Mouse (Mus musculus) kidney, postnatal 10 days (tissue): ENCODE measurements at regions not wholly inside any gene's neighbourhood (a gene's known extent, or its start where the extent isn't known, plus 50 kb on each side); places are given as distances from the start of the nearest gene placed in this dataset.
A peak's percentile ranks its signal among the peaks of the same experiment; 100 is the strongest.

Source experiments
- DNase-seq: peaks from one replicate; pipeline ENCODE4 v3.0.0; 2021; ENCODE audit warnings: mixed read lengths

DNA sequence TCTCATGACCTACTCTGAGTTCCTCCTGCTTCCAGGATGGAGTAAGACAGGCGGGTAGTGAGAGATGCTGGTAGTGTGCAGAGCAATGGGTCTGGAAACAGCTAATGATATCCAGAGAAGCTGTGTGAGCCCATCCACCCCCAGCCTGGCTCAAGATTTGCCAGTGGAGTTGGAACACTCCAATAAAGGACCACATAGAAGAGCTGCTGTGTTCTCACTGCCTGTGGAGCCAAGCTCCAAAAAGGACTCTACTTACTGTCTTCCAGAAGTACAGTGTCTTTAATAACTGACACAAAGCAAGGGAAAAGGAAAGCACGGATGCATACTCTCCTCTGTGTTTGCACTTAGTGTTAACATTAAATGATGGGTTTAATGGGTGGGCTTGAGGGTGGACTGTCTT, 138.0 kb upstream of the Dnajc19 start:
- no peak for DNase-seq

DNA sequence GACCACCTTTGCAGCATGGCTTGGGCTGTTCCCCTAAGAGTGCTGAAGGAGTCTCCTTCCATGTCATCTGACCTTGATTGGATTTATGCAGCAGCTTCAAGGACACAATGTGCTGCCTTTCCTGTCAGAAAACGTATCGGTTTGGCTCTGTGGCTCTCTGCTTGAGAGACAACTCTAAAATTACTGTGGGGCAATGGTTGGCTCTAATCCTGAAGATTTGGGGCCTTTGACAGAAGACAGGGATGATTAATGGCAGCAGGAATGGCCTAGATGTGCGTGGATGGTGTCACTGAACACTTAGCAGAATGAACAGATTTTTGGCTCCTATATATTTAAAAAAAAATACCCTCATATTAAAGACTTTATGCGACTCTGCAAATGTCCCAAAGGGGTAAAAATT, 136.8 kb upstream of the Dnajc19 start:
- DNase-seq: no peak

DNA sequence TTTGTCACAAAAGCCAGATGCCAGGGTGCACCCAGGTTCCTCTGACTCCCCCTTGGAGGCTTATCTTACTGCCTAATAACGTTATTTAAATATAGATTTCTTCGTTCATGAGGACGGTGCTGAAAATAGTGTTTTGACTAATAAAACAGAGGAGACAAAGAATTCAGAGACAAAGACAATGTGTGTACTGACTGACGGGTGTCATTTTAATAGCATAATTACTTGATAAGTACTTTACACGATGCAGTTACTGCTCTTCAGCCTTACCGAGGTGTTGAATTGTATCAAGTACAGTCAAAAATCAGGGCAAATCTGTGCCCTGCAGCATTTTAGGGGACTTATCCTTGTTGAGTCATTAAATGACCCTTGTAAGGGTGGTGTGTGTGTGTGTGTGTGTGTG, 133.1 kb upstream of the Dnajc19 start:
- no peak for DNase-seq

DNA sequence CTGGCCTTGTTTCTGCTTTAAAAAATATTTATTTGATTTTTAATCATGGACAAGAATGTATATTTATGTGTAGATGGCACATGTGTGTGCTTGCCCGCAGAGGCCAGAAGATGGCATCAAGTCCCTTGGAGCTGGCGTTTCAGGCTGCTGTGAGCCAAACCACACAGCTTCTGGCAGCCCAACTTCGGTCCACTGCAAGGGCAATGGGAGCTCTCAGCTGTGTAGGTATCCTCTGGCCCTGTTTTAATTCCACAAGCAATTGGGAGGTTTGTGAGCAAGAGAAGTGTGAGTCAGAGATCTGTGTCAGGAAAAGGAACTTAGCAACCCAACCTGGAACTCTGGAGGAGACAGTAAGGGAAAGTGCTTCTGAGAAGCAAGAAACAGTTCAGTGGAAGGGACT, 125.3 kb upstream of the Dnajc19 start:
- DNase-seq: no peak

DNA sequence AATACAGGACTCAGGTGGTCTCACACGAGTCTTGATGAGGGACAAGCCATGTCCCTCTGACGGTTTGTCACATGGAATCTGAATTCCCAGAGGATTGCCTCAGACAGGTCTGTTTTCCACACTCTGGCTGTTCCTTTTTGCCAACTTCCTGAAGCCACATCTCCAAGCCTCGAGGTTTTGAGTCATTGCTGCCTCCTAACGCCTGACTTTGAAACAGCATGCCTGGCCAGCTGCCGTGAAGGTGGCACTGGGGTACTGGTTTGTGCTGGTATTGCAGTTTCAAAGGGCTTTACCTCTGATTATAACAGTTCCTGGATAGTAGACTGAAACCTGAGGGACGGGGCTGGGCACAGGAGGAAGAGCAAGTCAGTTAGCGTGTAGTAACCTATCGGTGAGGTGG, 117.1 kb upstream of the Dnajc19 start:
- peak; percentile 65 for DNase-seq

DNA sequence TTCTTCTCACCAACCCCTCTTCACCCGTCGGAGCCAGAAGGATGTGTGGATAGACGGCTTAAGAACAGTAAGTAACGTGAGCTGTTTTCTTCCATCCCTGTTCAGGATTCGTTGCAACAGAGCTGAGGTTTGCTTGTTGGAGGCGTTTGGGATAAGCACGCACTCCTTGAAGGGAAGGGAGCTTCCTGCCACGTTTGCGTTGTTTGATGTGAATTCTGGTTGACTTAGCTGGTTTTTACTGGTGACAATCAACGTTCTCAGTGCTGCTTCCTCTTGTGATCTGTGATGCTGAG, 116.0 kb upstream of the Dnajc19 start:
- DNase-seq: no peak

DNA sequence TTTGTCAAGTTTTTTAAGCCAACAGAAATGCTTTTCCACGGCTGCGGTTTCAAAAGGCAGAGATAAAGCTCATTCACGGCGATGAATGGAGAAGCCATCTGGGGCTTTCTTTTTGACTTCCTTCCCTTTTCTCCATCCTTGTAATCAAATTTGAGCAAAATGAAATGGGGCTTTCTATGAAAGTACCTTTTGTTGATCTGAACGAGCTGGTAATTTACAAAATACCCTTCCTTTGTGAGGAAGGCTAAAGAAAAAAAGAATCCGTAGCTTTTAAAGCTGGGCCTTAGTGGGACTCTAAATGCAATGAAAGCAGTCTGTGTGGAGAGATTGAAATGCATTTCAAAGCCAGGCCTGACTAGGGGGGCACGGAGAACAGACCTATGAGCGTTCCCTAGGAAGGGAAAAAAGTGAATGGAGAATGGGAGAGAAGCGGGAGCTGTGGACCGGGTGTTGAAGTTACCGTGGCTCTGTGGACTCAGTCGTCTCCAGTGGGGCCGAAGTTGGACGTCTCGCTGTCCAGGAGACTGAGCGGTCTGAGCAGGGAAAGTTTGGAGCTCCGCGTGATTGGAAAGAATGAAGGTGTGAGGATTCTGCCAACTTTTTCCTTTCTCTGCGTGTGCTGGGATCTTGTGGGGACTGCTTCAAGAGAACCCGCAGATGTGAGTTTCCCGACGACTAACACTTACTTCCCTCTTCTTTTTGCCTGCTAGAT, 115.5 kb upstream of the Dnajc19 start:
- DNase-seq: no peak

DNA sequence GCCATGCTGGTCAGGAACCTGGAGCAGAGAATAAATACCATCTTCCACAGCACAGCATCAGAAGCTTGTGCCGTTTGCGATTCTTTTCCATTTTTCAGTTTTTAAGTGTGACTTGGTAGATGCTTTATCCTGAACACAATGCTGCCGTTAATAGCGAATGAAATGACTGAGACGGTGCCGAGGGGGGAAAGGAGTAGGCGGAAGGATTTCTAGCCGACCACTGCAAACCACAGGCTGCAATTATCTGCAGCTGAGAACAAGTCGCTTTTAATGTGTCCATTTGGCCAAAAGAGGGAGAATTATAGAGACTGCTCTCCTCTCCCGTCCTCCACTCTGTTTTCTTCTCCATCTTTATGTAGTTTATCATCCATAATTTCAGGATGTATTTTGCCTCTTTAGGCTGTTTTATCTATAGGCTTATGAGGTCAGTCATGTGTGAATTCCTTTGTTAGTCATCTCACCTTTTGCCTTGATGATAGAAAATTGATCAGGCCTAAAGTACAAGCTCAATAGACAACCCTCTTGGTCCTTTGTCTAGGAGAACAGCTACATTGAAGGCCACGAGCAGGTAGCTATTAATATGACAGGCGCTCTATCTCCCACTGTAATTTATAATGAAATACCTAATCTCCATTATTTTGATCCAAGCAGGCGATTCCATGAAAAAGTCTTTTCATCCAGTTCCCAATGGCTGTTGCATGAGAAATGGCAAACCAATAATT, 114.8 kb upstream of the Dnajc19 start:
- no peak for DNase-seq

DNA sequence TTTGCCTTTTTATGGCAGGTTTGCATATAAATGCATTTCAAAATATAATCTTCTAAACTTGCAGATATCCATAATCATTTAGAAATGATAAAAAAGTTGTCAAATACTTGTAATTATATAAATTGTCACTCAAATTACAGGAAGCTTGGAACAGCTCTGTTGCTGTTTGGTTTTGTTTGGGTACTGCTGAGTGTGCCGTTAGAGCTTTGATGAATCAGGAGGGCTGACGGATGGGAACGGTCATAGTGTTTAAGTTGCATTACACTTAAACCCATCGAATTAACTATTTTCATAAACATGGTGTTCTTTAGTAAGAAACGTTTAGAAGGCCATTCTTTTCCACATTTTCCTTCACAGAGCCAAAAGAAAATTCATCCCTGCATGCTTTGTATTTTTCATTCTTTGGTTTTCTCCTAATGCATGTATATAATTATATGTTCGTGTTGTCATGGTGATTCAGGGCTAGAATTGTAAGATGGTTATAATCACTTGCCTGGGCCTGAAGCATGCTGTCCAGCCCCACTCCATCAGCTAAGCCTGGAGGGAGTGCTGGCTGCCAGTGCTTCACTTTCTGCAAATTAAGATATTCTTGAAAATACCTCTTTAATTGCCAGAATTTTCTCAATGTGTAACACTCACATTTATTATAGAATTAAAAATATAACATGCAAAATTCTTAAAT, 92.4 kb upstream of the Dnajc19 start:
- no peak for DNase-seq

DNA sequence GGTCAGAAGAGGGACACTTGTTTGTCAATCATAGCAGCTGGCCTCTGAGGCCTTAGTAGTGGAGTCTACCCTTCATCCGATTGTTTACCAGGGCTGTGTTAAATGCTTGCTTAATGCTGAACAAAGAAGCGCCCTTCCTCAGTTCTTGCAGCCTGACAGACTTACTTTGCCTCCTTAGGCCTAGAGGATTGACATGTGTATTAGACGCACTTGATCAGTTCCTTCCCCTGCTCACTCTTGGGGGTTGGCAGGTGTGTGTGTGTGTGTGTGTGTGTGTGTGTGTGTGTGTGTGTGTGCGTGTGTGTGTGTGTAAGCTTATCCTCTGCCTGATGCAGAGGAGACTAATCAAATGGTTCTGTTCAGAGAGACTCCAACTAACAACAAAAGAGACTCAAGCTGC, 91.8 kb upstream of the Dnajc19 start:
- no peak for DNase-seq

DNA sequence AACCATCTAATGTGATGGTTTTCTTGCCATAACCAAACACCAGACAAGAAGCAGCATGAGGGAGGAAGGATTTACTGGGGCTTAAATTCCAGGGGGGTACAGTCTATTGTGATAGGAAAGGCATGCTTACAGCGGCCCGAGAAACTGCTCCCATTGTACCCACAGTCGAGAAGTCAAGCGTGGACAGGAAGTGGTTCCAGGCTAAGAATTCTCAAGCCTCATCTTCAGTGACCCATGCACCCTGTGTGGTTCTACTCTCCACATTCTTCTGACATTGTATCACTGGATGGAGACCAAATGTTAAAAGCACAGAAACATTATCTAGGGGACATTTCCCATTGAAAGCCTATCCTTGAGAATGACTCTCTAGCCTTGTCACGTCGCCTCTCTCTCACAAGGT, 90.8 kb upstream of the Dnajc19 start:
- no peak for DNase-seq

DNA sequence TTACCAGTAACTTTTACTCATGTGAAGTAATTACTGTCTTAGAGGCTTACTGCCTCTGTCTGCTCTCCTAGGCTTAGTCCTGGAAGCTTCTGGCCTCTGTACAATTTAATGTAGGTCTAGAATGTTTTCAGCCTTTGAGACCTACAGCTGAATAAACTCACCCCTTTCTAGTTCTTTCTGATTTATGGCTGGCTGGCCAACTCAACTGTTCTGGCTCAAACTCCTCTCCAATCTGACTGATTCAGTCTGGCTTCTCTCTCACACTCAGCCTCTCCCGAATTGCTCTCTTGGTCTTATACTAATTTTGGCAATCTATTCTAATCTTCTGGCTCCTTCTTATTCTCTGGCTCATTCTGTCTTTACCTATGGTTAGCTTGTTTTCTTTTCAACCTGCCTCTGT, 87.0 kb upstream of the Dnajc19 start:
- peak; percentile 14 for DNase-seq

DNA sequence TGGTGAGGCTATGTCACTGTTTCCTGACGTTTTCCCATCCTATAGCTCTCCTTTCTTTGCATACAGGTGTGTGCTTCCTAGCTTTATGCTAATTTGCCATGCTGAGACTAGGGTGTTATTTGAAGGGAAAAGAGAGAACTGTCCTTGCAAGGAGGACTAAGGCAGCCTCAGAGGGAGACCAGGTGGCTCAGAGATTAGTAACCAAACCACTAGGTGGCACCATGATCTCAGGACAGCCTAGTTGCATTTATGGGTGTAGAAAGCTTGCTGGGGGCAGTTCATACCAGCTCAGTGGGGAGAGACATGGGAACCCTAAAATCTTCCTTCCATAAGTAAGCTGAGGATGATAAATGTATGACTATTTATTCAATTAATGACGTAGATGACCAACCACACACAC, 68.9 kb upstream of the Dnajc19 start:
- peak; percentile 9 for DNase-seq

DNA sequence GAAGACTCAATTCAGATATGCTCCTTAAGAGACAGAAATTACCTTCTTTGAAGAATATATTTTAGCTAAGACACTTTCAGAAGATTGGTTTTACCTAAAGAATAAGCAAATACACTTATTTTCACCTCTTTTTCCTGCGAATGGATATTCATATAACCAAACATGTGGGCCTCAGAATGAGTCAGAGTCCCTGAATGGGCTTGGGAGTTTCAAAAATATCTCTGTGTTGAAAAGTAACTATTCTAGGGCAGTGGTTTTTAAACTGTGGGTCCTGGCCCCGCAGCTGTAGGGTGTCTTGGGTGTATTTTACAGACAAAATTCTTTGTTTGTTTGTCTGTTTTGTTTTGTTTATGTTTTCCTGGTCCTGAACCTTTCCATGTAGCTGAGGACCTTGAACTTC, 62.5 kb upstream of the Dnajc19 start:
- no peak for DNase-seq

DNA sequence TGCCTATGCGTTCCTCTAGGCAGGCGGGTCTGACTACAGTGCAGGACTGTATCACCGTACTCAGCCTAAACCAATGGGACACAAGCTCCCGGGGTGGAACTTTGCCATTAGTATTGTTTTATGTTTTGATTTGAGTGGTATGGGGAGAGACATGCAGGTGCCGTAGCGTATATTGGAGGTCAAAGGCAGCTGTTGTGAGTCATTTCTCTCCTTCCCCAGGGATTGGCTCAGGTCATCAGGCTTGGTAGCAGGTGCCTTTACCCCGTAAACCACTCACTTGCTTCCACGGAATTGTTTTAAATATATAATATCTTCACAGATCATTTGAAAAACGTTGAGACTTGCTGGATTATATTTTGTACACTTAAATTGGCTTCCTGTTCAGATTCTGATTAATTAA, 58.1 kb upstream of the Dnajc19 start:
- no peak for DNase-seq

DNA sequence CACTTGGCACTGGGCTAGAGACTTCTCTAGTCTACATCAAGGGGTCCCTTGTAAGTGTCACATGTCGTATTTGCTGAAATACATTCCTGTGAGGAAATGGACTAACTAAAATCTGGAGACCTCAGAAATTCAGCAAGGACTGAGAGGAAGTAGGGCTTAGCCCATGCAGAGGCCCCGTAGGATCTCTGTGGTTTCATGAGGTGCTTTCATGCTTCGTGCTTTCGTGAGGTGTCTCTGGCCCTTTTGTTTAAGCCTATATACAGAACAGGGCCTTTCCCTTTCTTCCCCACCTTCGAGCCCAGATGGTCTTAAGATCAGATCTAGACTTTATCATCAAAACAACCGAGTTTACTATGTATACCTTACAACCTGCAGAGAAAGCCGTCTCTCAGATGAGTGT, 56.9 kb upstream of the Dnajc19 start:
- no peak for DNase-seq

DNA sequence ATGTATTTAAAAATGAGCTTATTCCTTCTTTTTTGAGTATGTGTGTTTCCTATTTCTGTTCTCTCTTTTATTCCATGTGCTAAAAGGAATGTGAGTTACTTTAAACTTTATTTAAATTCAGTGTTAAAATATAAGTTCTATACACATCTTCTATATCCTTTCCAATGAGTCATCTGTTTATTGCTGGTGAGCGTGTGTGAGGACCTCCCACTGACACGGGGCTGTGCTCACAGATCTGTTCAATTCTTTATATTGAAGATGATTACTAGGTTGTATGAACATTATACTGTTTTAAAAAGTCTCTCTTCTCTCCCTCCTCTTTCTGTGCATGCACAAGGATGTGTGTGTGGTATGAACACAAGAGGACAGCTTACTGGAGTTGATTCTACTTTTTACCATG, 55.3 kb upstream of the Dnajc19 start:
- DNase-seq: no peak
